Mouse (Mus musculus): ENCODE data around the gene Ak3. TPM values are rescaled to one million over a fixed set of nuclear protein-coding genes. Genes with fewer than 3 reads are reported as not detected.

The Ak3 gene
- total RNA-seq, 2 experiments from 2014 or later = 132 to 214 TPM

DNA sequence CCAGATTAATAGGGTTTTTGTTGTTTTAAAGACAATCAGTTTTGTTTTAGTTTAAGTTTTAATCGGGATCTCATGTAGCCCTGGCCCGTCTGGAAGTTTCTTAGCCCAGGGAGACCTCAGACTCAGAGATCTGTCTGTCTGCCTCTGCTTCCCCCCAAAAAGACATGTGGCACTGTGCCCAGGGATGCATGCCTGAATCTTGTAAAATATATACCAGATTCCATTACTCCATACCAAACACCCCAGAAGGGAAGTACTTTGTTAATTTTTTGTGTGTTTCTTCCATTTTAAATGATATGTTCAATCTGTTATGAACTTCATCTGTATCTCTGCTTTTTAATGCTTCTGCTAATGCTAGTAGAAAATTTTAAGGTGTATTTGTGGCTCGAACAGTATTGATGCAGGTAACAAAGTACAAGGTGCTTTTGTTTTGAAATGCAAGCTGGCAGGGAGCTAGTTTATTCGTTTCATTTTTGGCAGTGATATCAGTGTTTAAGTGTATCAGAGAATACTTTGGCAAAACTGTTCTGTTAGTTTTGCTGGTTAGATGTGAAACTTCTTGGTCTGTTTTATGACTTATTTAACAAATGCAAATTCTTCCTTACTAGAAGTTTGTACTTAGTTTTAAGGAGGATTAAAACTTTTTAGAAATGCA is 49.7 kb downstream of the Ak3 start:
- DNase-seq (ENCODE audit: low spot score in 2 of 2) = no peak

DNA sequence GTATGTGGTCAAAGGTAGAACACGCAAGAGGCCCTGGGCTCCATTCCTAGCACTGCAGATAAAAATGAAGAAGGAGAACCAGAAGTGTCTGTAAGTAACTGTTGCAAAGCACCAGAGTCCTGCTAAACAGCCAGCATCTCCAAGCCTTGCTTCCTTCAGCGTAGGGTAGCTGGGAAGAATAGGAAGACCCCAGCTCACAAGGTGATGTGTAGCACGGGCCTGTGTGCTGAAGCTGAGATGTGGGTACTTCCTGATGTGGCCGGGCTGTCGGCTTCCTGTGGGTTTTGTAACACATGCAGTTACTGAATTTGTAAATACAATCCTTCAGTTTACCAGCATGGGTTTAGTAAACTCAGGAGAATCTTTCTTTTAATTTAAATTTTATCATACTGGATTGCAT is 52.4 kb downstream of the Ak3 start:
- no peak for DNase-seq (ENCODE audit: low spot score in 2 of 2)

DNA sequence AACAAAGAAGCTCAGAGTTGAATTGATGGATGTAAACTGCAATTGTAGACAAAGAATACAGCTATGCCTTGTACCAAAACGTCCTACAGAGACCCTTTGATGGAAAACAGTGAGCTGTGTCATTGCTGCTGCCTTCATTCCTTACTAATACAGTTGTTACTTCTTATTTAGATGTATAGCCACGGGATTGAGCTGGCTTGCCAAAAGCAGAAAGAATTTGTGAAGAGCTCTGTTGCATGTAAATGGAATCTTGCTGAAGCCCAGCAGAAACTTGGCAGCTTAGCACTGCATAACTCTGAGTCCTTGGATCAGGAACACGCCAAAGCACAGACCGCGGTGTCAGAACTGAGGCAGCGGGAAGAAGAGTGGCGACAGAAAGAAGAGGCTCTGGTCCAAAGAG is 52.9 kb downstream of the Ak3 start:
- no peak for DNase-seq (ENCODE audit: low spot score in 2 of 2)

DNA sequence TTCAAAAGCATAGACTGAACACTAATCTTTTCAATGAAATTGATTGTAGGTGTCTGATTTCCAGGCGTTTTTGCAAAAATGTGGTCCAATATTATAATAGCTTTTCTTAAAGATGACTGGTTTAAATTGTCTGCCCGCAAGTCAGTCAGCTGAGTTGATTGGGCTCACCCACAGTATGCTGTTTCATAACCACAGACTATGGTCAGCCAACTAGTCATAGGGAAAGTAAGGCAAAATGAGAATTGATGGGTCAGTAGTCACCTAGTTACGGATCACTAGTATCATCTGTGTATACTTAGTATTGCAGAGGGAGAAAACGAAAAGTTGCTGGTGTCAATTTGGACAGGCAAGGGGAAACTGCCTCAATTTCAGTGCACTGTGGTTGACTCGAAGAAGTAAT is 56.4 kb downstream of the Ak3 start:
- no peak for DNase-seq (ENCODE audit: low spot score in 2 of 2)

DNA sequence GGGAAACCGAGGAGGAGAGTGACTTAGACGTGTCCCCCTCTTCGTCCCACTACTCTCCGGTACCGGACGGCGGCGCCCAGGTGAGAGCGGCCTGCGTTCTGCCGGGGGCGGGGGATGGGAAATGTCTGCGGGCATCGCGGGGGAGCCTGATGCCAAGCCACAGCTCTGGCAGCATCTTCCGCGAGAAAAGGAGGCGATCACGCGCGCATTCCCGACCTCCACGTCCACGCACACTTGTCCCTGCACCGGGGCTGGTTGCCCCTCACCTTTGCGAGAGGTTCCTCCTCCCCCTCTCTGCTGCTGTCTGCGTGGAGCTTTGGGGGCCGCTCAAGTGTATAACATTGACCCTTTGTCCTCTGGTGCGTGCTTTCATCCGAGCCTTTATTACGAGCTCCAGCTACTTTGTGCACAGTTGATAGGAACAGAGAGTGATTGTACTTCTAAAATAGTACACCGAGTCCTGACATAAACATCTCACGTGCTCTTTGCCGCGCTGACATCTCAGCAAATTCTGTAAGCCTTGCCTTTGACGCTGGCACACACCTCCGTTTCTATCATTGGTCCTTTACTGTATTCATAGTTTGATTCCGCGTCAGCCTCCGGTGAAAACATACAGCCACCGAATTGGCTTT is 57.1 kb downstream of the Ak3 start:
- no peak for DNase-seq (ENCODE audit: low spot score in 2 of 2)

DNA sequence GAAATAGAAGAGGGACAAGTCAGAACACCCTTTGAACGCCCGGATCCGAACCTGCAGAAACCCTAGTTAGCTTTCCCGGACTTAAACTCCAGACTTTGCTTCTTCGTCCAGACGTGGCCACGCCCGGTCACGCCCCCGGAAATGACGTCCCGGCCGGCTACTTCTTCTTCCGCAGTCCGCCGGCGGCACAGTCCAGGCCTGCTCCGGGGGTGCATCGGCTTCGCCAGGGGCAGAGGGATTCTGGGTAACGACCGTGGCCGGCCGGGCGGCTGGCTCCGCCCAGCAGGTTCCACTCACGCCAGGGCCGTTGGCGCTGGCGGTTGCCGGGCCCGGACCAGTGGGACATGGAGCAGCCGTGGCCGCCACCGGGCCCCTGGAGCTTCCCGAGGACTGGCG is 57.6 kb downstream of the Ak3 start, which contains the start of gene Cdc37l1:
Gene Cdc37l1 (plus strand): TSS at position 159 of the 396 bp plus-strand sequence.
- peak; percentile 99 for DNase-seq (ENCODE audit: low spot score in 2 of 2)

DNA sequence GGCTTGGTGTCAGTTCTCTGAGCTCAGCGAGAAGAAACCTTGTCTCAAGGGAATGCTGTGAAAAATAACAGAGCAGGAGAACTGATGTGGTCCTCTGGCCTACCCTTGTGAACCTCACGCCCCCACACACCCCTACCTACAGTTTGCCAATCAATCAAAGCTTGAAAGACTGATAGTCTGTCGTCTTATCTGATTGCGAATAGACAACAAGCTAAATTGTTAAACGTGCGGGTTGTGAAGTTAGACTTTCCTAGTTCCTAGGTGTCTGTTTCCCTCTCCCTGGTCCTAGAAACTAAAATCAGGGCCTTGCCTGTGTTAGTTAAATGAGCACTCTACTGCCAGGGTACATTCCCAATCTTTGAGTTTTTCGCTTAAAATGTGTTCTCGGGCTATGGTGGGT is 58.2 kb downstream of the Ak3 start:
- DNase-seq (ENCODE audit: low spot score in 2 of 2) = no peak

DNA sequence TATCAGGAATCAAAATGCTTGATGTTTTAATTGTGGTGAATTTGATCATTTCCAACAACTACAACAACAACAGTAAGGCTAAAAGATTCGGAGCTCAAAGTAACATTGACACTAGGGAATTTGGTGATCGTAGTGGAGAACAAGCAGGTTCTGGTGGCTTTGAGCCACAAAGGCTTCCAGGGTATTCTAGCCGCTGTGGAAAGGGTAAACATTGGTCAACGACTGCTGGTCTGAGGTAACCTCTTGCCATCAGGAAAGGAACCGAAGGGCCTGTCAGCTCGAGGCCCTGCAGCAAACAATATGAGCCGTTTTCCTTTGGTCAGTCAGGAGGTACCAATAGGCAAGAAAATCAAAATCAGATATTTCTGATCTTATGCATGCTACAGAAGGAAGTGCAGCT is 65.1 kb downstream of the Ak3 start:
- DNase-seq (ENCODE audit: low spot score in 2 of 2) = no peak

DNA sequence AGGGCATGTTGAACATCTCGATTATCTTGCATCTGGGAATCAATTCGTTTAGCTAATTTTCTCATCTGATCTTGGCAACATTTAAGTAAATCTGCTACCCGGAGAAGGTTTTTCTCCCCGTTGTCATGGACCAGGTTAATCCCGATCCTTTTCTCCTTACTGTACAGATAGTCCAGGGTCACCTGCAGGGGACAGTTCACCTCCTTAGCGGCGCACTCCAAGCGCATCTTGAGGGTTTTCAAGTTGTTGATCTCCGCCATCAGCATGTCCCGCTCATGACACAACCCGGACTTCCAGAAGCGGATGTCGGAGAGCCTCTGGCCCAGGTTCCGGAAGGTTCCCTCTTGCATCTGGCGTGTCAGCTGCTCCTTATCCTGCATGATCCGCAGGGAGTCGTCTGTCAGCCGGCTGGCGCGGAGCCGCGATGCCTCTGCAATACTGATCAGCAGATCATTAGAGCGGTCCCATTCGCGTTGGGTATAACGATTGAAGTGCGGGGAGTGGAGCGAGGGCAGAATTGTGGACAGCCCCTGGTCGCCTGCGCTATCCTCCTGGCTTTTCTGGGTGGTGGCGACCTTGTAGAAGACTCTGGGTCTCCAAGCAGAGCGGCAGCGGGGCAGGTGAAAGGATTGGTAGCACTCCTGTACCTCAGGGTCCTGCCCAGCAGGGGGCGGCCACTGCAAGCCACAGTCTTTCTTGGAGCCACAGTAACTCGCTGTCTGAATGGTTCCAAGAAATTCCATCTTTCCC is 72.7 kb downstream of the Ak3 start:
- peak; percentile 83 to 84 for DNase-seq (ENCODE audit: low spot score in 2 of 2)

Other genes starting within 250 kb of the Ak3 start
- gene Slc1a1, start 212.9 kb downstream of the Ak3 start, total RNA-seq (2021) = 1 to 10 TPM; 1.1 to 2.8 TPM
- gene Plpp6, start 84.0 kb downstream of the Ak3 start, total RNA-seq (2021) = 10 to 100 TPM; 26.7 to 42.6 TPM
- 10 to 100 TPM in 1 of 2 experiments, 1 to 10 TPM in 1; 3.4 to 14.2 TPM for gene 4430402I18Rik, start 80.2 kb downstream of the Ak3 start, total RNA-seq (2021)
- gene Cdc37l1, start 57.6 kb downstream of the Ak3 start, total RNA-seq (2021) = 10 to 100 TPM; 44.6 to 50.4 TPM
- gene Rcl1, start 53.4 kb upstream of the Ak3 start, total RNA-seq (2021) = 10 to 100 TPM; 18.5 to 28.8 TPM
- 10 to 100 TPM; 13.0 to 18.2 TPM for gene Jak2, start 203.9 kb upstream of the Ak3 start, total RNA-seq (2021)